Mouse (Mus musculus) heart, adult 2 months (tissue): Measurements from ENCODE around the gene Rnf17. TPM values are rescaled to one million over a fixed set of nuclear protein-coding genes. Genes with fewer than 3 reads are reported as not detected.

Experiments used
- DNase-seq, 2 experiments: peaks; one replicate each; pipeline ENCODE4 v3.0.0; 2021
- H3K27ac ChIP-seq: fragments of 200-600 bp; 2 replicates; pipeline ENCODE4 v1.8.1; 2022
- H3K27me3 ChIP-seq: fragments of 200-500 bp; 2 replicates; pipeline ENCODE4 v1.6.1; 2012; ENCODE audit warnings: mild to moderate bottlenecking, low read length, inconsistent platforms, mixed read lengths; ENCODE audit not compliant: control insufficient read depth, insufficient read depth
- H3K36me3 ChIP-seq: fragments of 200-500 bp; 2 replicates; pipeline ENCODE4 v1.6.1; 2012; ENCODE audit warnings: low read length, inconsistent platforms; ENCODE audit not compliant: control insufficient read depth, insufficient read depth
- H3K4me1 ChIP-seq: fragments of 200-500 bp; 2 replicates; pipeline ENCODE4 v1.6.1; 2011; ENCODE audit warnings: low read length; ENCODE audit not compliant: control insufficient read depth, insufficient read depth
- H3K4me3 ChIP-seq: fragments of 200-600 bp; 2 replicates; pipeline ENCODE4 v1.8.1; 2022
- H3K79me2 ChIP-seq: fragments of 200-500 bp; replicated peaks from 2 replicates; pipeline ENCODE4 v1.6.1; 2012; ENCODE audit warnings: mild to moderate bottlenecking, inconsistent platforms, low read length, moderate library complexity, mixed read lengths; ENCODE audit not compliant: control insufficient read depth, insufficient read depth
- H3K9ac ChIP-seq: fragments of 200-500 bp; 2 replicates; pipeline ENCODE4 v1.6.1; 2012; ENCODE audit warnings: low read depth, mild to moderate bottlenecking, control low read depth, inconsistent platforms, low read length, mixed read lengths
- CTCF ChIP-seq: fragments of 200-600 bp; IDR thresholded peaks from 2 replicates; pipeline ENCODE4 v1.8.1; 2022; ENCODE audit warnings: antibody characterized with exemption, mild to moderate bottlenecking, moderate library complexity
- EP300 ChIP-seq: fragments of 200-500 bp; IDR thresholded peaks from 2 replicates; pipeline ENCODE4 v1.6.1; 2011; ENCODE audit warnings: low read depth, low read length, control low read depth; ENCODE audit not compliant: insufficient read depth
- POLR2A ChIP-seq: fragments of 200-500 bp; IDR thresholded peaks from 2 replicates; pipeline ENCODE4 v1.6.1; 2011; ENCODE audit warnings: mild to moderate bottlenecking, low read depth, low read length, control low read depth; ENCODE audit not compliant: insufficient read depth
- WGBS: fragments of 180-500 bp; shearing (Covaris S2); methylation state at CpG from one replicate; pipeline ENCODE4 v1.1.7; 2018; 5-methylcytosine and 5-hydroxymethylcytosine counted together
- intact Hi-C: fragments of 180-260 bp; cut with DNase I; formaldehyde crosslinking; loops from one replicate; pipeline ENCODE4 v1.15.1; 2025
- polyA plus RNA-seq: library from polyadenylated mRNA; depleted of rRNA; stranded (reverse); fragments of >200 nt; gene quantifications from 2 replicates; pipeline ENCODE4 v1.2.3, GENCODE M21; 2012
- total RNA-seq, 2 experiments: library from RNA; stranded (reverse); gene quantifications; 2 replicates each; pipeline ENCODE4 v1.2.3; 2021

The Rnf17 gene
- total and polyA plus RNA-seq, 3 experiments, result 0.06 to 0.34 (median 0.29) TPM

DNA sequence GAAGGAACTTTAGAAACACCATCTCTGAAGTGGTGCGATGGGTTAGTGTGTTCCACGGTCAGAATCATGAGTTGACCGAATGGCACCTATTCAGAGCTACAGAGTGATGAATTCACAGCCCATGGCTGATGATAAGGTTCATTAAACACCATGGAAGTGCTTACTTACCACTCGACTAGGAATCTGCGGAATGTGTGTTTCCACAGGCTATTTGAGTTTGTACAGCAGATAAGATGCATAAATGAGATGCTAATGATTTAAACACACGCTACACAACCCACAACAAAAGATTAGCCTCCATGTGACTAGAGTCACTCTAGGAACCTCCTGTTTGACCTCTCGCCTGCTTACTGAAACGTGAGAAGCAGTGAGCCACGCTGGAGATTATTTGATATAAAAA is 23.0 kb upstream of the Rnf17 start:
- H3K27me3 ChIP-seq, result no peaks in the 10 kb centered on the region

DNA sequence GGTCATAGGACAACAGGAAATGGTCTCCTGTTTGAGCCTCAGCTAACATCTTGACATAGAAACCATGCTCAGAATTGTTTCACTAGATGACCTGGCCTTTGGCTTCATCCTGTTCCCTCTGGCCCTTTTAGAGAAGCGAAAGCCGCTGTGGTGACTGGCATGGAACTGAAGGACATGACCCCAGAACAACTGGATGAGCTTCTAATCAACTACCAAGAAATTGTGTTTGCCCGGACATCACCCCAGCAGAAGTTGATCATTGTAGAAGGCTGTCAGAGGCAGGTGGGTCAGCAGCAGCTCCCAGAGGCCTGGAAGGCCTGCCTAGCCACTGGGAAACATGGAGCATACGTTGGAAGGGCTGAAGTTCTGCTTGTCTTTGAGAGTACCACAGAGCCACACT is 20.0 kb upstream of the Rnf17 start:
- TF ChIP-seq CTCF (no peak), POLR2A (no peak), EP300 (no peak)
- intact Hi-C loops, result no loop called here
- Histone ChIP-seq H3K27me3 (no peaks in the 10 kb centered on the region), H3K27ac (no peak overlapping the region), H3K9ac (no peak overlapping the region), H3K4me1 (no peaks in the 10 kb centered on the region), H3K36me3 (no peaks in the 10 kb centered on the region), H3K79me2 (no peaks in the 10 kb centered on the region), H3K4me3 (no peak overlapping the region)
- no peak for DNase-seq
- WGBS, result 73% methylated on average over 4 of the region's 4 CpGs

More for the DNA sequence above, 23.0 kb upstream of the Rnf17 start:
- intact Hi-C loops, result loop anchor here (10.0 kb wide), 3 partner anchors 85 to 685 kb away; no protein-coding TSS in a partner anchor
- H3K36me3 ChIP-seq, result no peaks in the 10 kb centered on the region
- H3K9ac ChIP-seq, result no peak overlapping the region
- no peak overlapping the region for H3K27ac ChIP-seq
- TF ChIP-seq POLR2A (no peak), CTCF (no peak), EP300 (no peak)
- no peaks in the 10 kb centered on the region for H3K4me1 ChIP-seq
- WGBS, result 45% methylated on average over 9 of the region's 9 CpGs
- no peak overlapping the region for H3K4me3 ChIP-seq
- no peaks in the 10 kb centered on the region for H3K79me2 ChIP-seq
- DNase-seq, result no peak

DNA sequence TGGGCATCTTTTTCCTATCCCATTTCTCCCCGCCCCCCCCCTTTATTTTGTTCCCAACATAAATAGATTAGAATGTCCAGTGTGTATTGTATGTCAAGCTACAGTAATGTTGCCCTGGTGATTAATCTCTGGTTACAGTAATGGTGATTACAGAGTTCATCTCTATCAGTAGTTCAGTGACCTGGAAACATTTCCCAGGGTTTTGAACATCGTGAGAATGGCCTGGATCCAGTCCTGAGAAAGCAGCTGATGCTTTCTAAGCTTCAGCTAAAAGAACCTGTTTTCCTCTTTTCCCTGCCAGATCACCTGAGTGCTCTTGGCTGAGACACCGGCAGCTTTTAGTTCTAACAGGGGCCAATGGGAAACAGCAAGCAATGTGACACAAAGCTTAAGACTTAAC is 12.1 kb upstream of the Rnf17 start:
- 38% methylated on average over 3 of the region's 3 CpGs for WGBS

DNA sequence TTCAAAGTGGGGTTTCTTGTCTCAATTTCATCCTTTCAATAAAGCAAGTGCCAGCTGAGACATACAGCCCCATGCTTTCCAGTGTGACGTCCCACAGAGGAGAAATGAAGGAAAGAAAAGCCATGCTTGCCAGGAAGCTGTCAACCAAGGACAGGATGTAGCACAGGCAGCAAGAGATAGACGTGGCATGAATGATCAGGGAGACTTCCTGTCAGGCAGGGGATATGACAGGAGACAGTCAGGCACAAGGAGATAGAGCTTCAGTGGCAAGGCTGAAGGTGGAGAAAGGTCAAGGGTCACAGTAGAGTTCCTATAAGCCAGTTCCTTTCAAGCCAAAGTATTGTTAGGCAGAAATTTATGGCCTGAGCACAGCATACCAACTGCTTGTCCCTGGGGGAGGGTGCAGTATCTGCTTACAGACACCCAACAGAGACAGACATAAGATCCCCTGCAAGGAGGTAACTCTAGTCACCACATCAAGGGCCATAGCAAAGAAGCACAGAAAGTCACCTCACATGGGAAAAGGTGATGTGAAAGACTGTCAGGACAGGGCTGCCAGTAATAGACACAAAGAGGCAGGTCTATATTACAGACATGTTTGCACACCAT is 8.6 kb upstream of the Rnf17 start:
- Histone ChIP-seq H3K9ac (no peak overlapping the region), H3K4me3 (no peak overlapping the region), H3K27me3 (no peaks in the 10 kb centered on the region), H3K79me2 (no peaks in the 10 kb centered on the region), H3K27ac (no peak overlapping the region), H3K4me1 (no peaks in the 10 kb centered on the region), H3K36me3 (no peaks in the 10 kb centered on the region)
- TF ChIP-seq EP300 (no peak), CTCF (no peak)
- intact Hi-C loops, result no loop called here
- no peak for DNase-seq
- 5% methylated on average over 2 of the region's 2 CpGs for WGBS

More for the DNA sequence above, 12.1 kb upstream of the Rnf17 start:
- intact Hi-C loops, result no loop called here
- Histone ChIP-seq H3K9ac (no peak overlapping the region), H3K27ac (no peak overlapping the region), H3K36me3 (no peaks in the 10 kb centered on the region), H3K79me2 (no peaks in the 10 kb centered on the region), H3K27me3 (no peaks in the 10 kb centered on the region), H3K4me3 (no peak overlapping the region), H3K4me1 (no peaks in the 10 kb centered on the region)
- TF ChIP-seq POLR2A, result no peak
- TF ChIP-seq CTCF, result no peak
- no peak for TF ChIP-seq EP300
- DNase-seq, result no peak

DNA sequence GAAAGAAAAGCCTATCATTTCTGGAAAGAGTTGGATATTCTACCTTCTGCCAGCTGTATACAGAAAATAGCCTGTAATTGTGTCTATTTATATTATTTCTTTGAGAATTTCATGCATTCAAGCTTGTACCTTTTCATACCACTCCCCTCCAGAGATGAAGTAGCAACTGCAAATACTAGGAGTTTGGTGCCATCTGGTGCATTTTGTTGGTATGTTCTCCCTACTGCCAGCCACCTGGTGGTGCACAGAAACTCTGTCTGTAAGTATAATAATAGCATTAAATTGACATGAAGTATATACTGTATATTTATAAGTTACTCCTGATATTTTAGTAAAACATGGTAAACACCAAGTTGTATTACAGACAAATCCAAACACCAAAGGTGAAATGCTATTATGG is 4.4 kb upstream of the Rnf17 start:
- intact Hi-C loops, result loop anchor here (2.0 kb wide), 1 partner anchor 83 kb away; no protein-coding TSS in a partner anchor

DNA sequence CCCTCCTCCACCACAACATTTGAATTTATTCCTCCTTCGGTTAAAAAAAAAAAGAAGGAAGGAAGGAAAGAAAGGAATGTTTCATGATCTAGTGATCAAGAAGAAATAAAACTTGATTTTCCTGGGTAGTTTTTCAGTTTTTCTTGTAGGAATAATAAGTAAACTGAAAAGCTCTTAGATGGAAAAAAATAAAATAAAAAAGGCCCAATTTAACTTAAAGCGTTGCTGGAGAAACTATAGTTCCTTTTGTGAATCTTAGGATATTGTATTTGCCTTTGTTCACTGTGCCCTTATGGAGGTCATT is 643 bp downstream of the Rnf17 start:
- no peak for DNase-seq
- H3K27ac ChIP-seq, result no peak overlapping the region
- intact Hi-C loops, result no loop called here
- H3K79me2 ChIP-seq, result no peaks in the 10 kb centered on the region
- TF ChIP-seq POLR2A (no peak), EP300 (no peak), CTCF (no peak)
- H3K36me3 ChIP-seq, result no peaks in the 10 kb centered on the region
- H3K4me3 ChIP-seq, result no peak overlapping the region
- WGBS, result 72% methylated on average over 2 of the region's 2 CpGs
- no peak overlapping the region for H3K9ac ChIP-seq
- 0 out of 2 replicates have a peak, but pooled peaks cover 2% of the 10 kb centered on the region for H3K27me3 ChIP-seq
- no peaks in the 10 kb centered on the region for H3K4me1 ChIP-seq

More for the DNA sequence above, 4.4 kb upstream of the Rnf17 start:
- Histone ChIP-seq H3K4me1 (no peaks in the 10 kb centered on the region), H3K36me3 (no peaks in the 10 kb centered on the region), H3K9ac (no peak overlapping the region), H3K27me3 (0 out of 2 replicates have a peak, but pooled peaks cover 2% of the 10 kb centered on the region), H3K4me3 (no peak overlapping the region), H3K27ac (no peak overlapping the region), H3K79me2 (no peaks in the 10 kb centered on the region)
- no peak for TF ChIP-seq POLR2A
- peak; percentile 71 for TF ChIP-seq CTCF
- no peak for DNase-seq
